Mouse (Mus musculus): ENCODE measurements at regions not wholly inside any gene's neighbourhood (a gene's known extent, or its start where the extent isn't known, plus 50 kb on each side); places are given as distances from the start of the nearest gene placed in this dataset.

DNA sequence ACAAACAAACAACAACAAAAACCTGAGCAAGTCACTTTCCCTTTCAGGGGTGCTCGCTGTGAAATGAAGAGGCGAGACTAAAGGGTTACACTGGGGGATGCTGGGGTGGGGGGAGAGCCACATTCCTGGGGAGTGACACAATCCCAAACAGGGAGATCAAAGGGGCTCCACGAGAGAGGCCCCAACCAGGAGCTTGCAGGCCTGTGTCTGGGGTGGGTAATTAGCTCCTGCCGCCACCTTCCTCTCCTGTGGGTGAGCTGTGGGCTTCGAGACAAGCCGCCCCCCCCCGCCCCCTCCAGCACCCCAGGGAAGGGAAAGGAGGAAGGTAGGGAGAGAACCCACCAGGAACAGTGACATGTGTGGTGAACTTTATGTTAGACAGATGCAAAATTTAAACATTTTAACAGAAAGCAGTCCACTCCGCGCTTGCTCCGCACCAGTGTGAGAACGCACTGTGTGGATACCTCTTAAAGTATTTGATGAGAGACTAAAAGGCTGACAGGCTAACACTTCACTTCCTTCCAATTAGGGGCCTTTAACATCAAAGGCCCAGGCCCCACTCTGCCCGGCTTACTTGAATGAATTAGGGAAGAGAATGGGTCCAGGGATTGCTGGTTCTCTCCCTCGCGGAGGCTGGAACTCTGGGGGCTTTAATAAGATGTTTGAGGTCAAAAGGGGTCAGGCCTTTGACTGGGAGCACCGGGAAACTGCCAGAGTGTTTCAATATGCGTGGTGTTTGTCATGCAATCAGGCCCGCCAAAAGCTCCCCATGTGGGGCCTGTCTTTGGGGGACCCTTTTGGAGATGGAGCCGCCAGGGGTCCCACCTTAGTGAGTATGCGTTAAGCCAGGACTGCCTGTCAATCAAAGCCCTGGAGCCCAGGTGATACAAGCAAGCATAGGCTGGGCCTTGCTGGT, 319.6 kb downstream of the Fam49a start:
- no peak for TF ChIP-seq CTCF (IDR thresholded peaks at IDR 0.05; ENCODE audit: low read depth)
- Histone ChIP-seq H3K9me3 (ENCODE audit: control insufficient read depth) (no peaks in the 10 kb centered on the region), H3K4me2 (replicated peaks; ENCODE audit: low read depth) (no peak overlapping the region), H3K4me3 (ENCODE audit: low read depth, low read length) (no peak overlapping the region), H3K27ac (ENCODE audit: low read depth, low read length) (no peak overlapping the region), H3K4me1 (replicated peaks; ENCODE audit: control insufficient read depth, insufficient read depth, low read length) (no peaks in the 10 kb centered on the region; the same call in 1 of the 2 replicates), H3K36me3 (ENCODE audit: control insufficient read depth, insufficient read depth) (no peaks in the 10 kb centered on the region), H3K9ac (ENCODE audit: low read depth, low read length) (no peak overlapping the region), H3K27me3 (replicated peaks; ENCODE audit: control insufficient read depth, insufficient read depth, low read length) (no peaks in the 10 kb centered on the region)
- no peak for ATAC-seq
- WGBS = 51% methylated on average over 17 of the region's 19 CpGs

DNA sequence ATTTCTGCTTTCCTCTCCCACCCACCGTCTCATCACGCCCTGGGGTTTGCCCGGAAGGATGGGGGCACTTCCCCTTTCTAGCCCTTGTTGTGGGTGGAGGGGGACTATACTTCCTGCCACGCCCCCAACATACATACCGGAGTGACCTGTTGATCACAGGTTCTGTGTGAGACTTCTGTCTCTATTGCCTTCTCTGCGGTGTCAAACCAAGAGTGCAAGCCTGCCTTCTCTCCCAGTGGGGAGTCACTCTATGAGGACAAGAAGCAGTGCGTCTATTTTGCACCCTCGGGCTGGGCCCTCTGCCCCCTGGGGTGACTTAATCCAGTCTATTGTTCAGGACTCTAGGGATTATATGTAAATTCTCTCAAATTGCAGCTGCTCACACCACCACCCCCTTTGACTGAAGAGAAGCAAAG, 318.8 kb downstream of the Fam49a start:
- no peak for TF ChIP-seq CTCF (IDR thresholded peaks at IDR 0.05; ENCODE audit: low read depth)
- H3K9ac ChIP-seq (ENCODE audit: low read depth, low read length) = no peak overlapping the region
- ATAC-seq = no peak
- H3K36me3 ChIP-seq (ENCODE audit: control insufficient read depth, insufficient read depth) = no peaks in the 10 kb centered on the region
- WGBS = 28% methylated on average over 8 of the region's 8 CpGs
- H3K27ac ChIP-seq (ENCODE audit: low read depth, low read length) = no peak overlapping the region
- H3K4me1 ChIP-seq (replicated peaks; ENCODE audit: control insufficient read depth, insufficient read depth, low read length) = no peaks in the 10 kb centered on the region; the same call in 1 of the 2 replicates
- no peaks in the 10 kb centered on the region for H3K27me3 ChIP-seq (replicated peaks; ENCODE audit: control insufficient read depth, insufficient read depth, low read length)
- H3K9me3 ChIP-seq (ENCODE audit: control insufficient read depth) = no peaks in the 10 kb centered on the region
- H3K4me2 ChIP-seq (replicated peaks; ENCODE audit: low read depth) = no peak overlapping the region
- no peak overlapping the region for H3K4me3 ChIP-seq (ENCODE audit: low read depth, low read length)

DNA sequence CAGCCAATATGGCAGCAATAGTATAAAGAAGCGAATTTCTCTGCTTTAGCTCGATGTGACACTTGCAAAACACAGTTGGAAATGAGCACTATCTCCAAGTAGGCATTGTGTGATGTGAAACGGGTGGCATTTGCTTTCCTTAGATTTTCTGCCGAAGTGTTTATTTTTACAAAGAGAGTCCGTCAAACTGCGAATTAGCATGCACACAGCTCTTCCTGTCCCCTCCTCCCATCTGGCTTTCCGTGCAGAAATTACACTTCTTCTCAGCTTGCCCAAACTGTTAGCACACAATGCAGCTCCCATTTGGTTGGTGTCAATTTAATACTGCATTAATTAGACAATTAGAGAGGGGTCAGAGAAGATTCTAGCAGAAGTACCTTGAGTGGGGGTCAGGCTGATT, 316.3 kb downstream of the Fam49a start:
- TF ChIP-seq CTCF (IDR thresholded peaks at IDR 0.05; ENCODE audit: low read depth) = no peak
- no peaks in the 10 kb centered on the region for H3K36me3 ChIP-seq (ENCODE audit: control insufficient read depth, insufficient read depth)
- no peak overlapping the region for H3K9ac ChIP-seq (ENCODE audit: low read depth, low read length)
- WGBS = 58% methylated on average over 7 of the region's 7 CpGs
- no peaks in the 10 kb centered on the region for H3K27me3 ChIP-seq (replicated peaks; ENCODE audit: control insufficient read depth, insufficient read depth, low read length)
- no peaks in the 10 kb centered on the region for H3K9me3 ChIP-seq (ENCODE audit: control insufficient read depth)
- ATAC-seq = no peak
- no peak overlapping the region for H3K4me2 ChIP-seq (replicated peaks; ENCODE audit: low read depth)
- H3K4me3 ChIP-seq (ENCODE audit: low read depth, low read length) = no peak overlapping the region
- no peak overlapping the region for H3K27ac ChIP-seq (ENCODE audit: low read depth, low read length)
- H3K4me1 ChIP-seq (replicated peaks; ENCODE audit: control insufficient read depth, insufficient read depth, low read length) = no peaks in the 10 kb centered on the region; the same call in 1 of the 2 replicates

DNA sequence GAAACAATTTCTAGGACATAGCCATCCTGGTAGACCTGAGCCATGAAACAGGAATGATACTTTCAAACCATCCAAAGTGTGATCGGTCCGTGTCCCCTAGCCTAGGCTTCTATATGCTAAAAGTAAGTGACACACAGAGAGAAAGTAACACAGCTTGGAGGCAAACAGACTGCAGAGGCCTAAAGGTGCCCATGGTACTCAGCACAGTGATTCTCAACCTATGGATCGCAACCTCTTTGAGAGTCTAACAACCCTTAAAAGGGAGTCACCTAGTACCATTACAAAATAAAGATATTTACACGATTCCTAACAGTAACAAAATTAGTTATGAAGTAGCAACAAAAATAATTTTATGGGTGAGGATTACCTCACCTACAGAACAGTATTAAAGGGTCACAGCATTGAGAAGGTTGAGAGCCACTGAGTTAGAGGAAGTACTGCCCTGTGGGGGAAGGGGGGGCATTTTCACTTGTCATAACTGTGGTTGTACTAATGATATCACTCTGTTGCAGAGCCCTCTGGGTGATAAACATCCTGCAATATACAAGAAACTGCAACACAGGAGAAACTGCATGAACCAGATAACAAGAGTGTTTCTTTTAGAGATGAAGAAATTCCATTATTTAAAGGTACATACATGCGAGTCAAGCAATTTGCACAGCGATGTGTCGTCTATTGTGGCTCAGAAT, 308.8 kb downstream of the Fam49a start:
- Histone ChIP-seq H3K36me3 (ENCODE audit: control insufficient read depth, insufficient read depth) (no peaks in the 10 kb centered on the region), H3K9ac (ENCODE audit: low read depth, low read length) (no peak overlapping the region), H3K9me3 (ENCODE audit: control insufficient read depth) (no peaks in the 10 kb centered on the region), H3K4me2 (replicated peaks; ENCODE audit: low read depth) (no peak overlapping the region), H3K27ac (ENCODE audit: low read depth, low read length) (no peak overlapping the region), H3K4me1 (replicated peaks; ENCODE audit: control insufficient read depth, insufficient read depth, low read length) (no peaks in the 10 kb centered on the region), H3K4me3 (ENCODE audit: low read depth, low read length) (no peak overlapping the region), H3K27me3 (replicated peaks; ENCODE audit: control insufficient read depth, insufficient read depth, low read length) (no peaks in the 10 kb centered on the region)
- ATAC-seq = no peak
- TF ChIP-seq CTCF (IDR thresholded peaks at IDR 0.05; ENCODE audit: low read depth) = no peak
- 86% methylated on average over 7 of the region's 7 CpGs for WGBS

DNA sequence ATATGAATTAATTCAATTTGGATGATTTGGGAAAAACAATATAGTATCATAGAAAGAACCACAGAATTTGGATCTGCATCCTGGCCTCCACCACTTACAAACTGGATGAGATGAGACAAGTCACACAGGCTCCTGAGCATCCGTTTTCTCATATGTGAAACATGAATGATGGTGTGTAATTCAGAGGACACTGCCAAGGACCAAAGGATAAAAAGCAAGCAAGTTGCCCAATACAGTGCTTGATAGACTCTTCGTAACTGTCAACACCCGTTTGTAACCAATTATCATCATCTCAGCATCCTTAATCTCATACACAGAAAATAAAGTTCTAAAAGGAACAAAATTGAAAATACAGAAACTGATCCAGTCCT, 305.8 kb downstream of the Fam49a start:
- TF ChIP-seq CTCF (IDR thresholded peaks at IDR 0.05; ENCODE audit: low read depth) = no peak
- ATAC-seq = no peak
- H3K9ac ChIP-seq (ENCODE audit: low read depth, low read length) = no peak overlapping the region
- H3K4me2 ChIP-seq (replicated peaks; ENCODE audit: low read depth) = no peak overlapping the region
- no peaks in the 10 kb centered on the region for H3K36me3 ChIP-seq (ENCODE audit: control insufficient read depth, insufficient read depth)
- H3K4me3 ChIP-seq (ENCODE audit: low read depth, low read length) = no peak overlapping the region
- H3K4me1 ChIP-seq (replicated peaks; ENCODE audit: control insufficient read depth, insufficient read depth, low read length) = no peaks in the 10 kb centered on the region
- WGBS = 86% methylated on average over 3 of the region's 3 CpGs
- no peak overlapping the region for H3K27ac ChIP-seq (ENCODE audit: low read depth, low read length)
- H3K9me3 ChIP-seq (ENCODE audit: control insufficient read depth) = no peaks in the 10 kb centered on the region
- no peaks in the 10 kb centered on the region for H3K27me3 ChIP-seq (replicated peaks; ENCODE audit: control insufficient read depth, insufficient read depth, low read length)

DNA sequence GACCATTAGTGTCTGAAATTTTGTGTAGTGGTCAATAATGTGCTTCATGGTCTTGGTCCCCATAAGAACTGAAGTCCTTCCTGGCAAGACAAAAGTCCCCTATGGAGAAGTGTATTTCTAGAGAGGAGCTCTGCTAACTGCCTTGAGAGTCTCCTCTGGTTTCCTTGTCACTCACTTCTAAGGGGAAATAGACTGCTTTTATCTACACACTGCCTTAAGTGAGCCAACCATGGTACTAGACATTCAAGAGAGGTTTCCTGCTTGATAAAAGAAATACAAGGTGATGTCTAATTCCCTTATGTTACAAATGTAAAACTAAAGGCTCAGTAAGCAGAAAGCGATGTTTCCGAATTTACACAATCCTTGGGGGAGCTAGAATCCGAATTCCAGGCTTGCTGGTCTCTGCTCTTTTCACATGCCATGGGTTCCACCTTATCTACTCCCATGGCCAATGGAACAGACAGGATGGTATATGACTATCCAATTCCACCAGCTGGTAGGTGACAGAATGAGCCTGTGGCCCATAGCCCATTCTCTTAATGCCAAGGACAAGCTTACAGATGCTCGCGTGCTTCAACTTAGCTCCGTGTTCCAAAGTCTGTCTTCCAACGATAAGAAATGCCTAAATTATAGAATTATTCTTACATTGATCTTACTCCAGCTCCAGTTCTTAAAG, 305.3 kb downstream of the Fam49a start:
- Histone ChIP-seq H3K4me1 (replicated peaks; ENCODE audit: control insufficient read depth, insufficient read depth, low read length) (no peaks in the 10 kb centered on the region), H3K9me3 (ENCODE audit: control insufficient read depth) (no peaks in the 10 kb centered on the region), H3K27ac (ENCODE audit: low read depth, low read length) (no peak overlapping the region), H3K4me2 (replicated peaks; ENCODE audit: low read depth) (no peak overlapping the region), H3K9ac (ENCODE audit: low read depth, low read length) (no peak overlapping the region), H3K27me3 (replicated peaks; ENCODE audit: control insufficient read depth, insufficient read depth, low read length) (no peaks in the 10 kb centered on the region), H3K36me3 (ENCODE audit: control insufficient read depth, insufficient read depth) (no peaks in the 10 kb centered on the region), H3K4me3 (ENCODE audit: low read depth, low read length) (no peak overlapping the region)
- 96% methylated on average over 7 of the region's 7 CpGs for WGBS
- no peak for TF ChIP-seq CTCF (IDR thresholded peaks at IDR 0.05; ENCODE audit: low read depth)
- ATAC-seq = no peak

Measured in intestine, postnatal 0 days (tissue).